Mouse (Mus musculus) CH12.LX (cell line): ENCODE data around the gene Epha2. TPM values are rescaled to one million over a fixed set of nuclear protein-coding genes. Genes with fewer than 3 reads are reported as not detected.
A peak's percentile ranks its signal among the peaks of the same experiment; 100 is the strongest.

Source experiments
- DNase-seq: peaks from one replicate; pipeline ENCODE4 v3.0.0-alpha.2; 2013; ENCODE audit errors: extremely low read depth
- H3K27ac ChIP-seq: 2 replicates; pipeline ENCODE4 v1.5.1; 2012; ENCODE audit warnings: low read depth, mild to moderate bottlenecking, control low read depth, moderate library complexity; ENCODE audit not compliant: insufficient read depth
- H3K27me3 ChIP-seq: replicated peaks from 2 replicates; pipeline ENCODE3; 2012; ENCODE audit warnings: inconsistent platforms
- H3K36me3 ChIP-seq, 2 experiments: replicated peaks in 1 of 2; 2 replicates each; pipeline versions ENCODE3 to v1.6.1; 2012; ENCODE audit warnings: inconsistent platforms in 1 of 2, low read length in 1 of 2, mild to moderate bottlenecking in 1 of 2, mixed read lengths in 1 of 2, moderate library complexity in 1 of 2; ENCODE audit not compliant: control insufficient read depth in 1 of 2, insufficient read depth in 1 of 2
- H3K4me1 ChIP-seq, 2 experiments: 2 replicates each; pipeline ENCODE4 v1.6.1; 2012; ENCODE audit warnings: inconsistent platforms in 1 of 2, moderate library complexity in 1 of 2; ENCODE audit not compliant: insufficient read depth in 2 of 2, control insufficient read depth in 1 of 2
- H3K4me2 ChIP-seq: 2 replicates; pipeline ENCODE4 v1.6.1; 2012; ENCODE audit warnings: low read depth, mild to moderate bottlenecking, control low read depth; ENCODE audit not compliant: poor library complexity, insufficient read depth, severe bottlenecking
- H3K4me3 ChIP-seq, 3 experiments: fragments of 150-350 bp in 1 of 3; sonication (generic) in 1 of 3; replicated peaks in 1 of 3; 2 replicates each; pipeline versions ENCODE3 to v1.5.1; 2011 to 2012; ENCODE audit warnings: low read depth in 2 of 3, low read length in 2 of 3, mild to moderate bottlenecking in 2 of 3, moderate library complexity in 2 of 3, control low read depth in 1 of 3, improper control_type of control experiment in 1 of 3, inconsistent platforms in 1 of 3, mixed read lengths in 1 of 3; ENCODE audit not compliant: poor library complexity in 1 of 3
- H3K79me2 ChIP-seq: replicated peaks from 2 replicates; pipeline ENCODE4 v1.6.1; 2012; ENCODE audit warnings: mild to moderate bottlenecking, moderate library complexity; ENCODE audit not compliant: control insufficient read depth, poor library complexity, insufficient read depth, severe bottlenecking; ENCODE audit errors: extremely low read depth
- H3K9ac ChIP-seq: 2 replicates; pipeline ENCODE4 v1.6.1; 2012; ENCODE audit warnings: low read depth, mild to moderate bottlenecking, control low read depth, moderate library complexity; ENCODE audit not compliant: insufficient read depth
- H3K9me3 ChIP-seq: replicated peaks from 2 replicates; pipeline ENCODE3; 2012; ENCODE audit warnings: low read length, inconsistent platforms, mixed read lengths
- BHLHE40 ChIP-seq: IDR thresholded peaks from 2 replicates; pipeline ENCODE4 v1.6.1; 2011; ENCODE audit warnings: mild to moderate bottlenecking, low read depth, low read length, improper control_type of control experiment
- CTCF ChIP-seq, 2 experiments: IDR thresholded peaks in 1 of 2; conservative IDR thresholded peaks in 1 of 2; 2 replicates each; pipeline ENCODE4 v1.5.1; 2011 to 2012; ENCODE audit warnings: low read depth in 2 of 2, low read length in 2 of 2, improper control_type of control experiment in 1 of 2, inconsistent platforms in 1 of 2, mild to moderate bottlenecking in 1 of 2, moderate library complexity in 1 of 2
- E2F4 ChIP-seq: IDR thresholded peaks from 2 replicates; pipeline ENCODE4 v1.6.1; 2011; ENCODE audit warnings: low read depth, low read length, improper control_type of control experiment; ENCODE audit not compliant: insufficient replicate concordance
- ELF1 ChIP-seq: IDR thresholded peaks from 2 replicates; pipeline ENCODE4 v1.6.1; 2014; ENCODE audit warnings: low read depth, mild to moderate bottlenecking, inconsistent platforms, low read length, improper control_type of control experiment
- ETS1 ChIP-seq: conservative IDR thresholded peaks from 2 replicates; pipeline ENCODE4 v1.6.1; 2012; ENCODE audit warnings: low read depth, mild to moderate bottlenecking, inconsistent platforms, low read length, improper control_type of control experiment, moderate library complexity
- JUN ChIP-seq: IDR thresholded peaks from 2 replicates; pipeline ENCODE4 v1.6.1; 2011; ENCODE audit warnings: low read depth, mild to moderate bottlenecking, low read length, improper control_type of control experiment, moderate library complexity; ENCODE audit not compliant: insufficient read depth
- JUND ChIP-seq: conservative IDR thresholded peaks from 2 replicates; pipeline ENCODE4 v1.6.1; 2011; ENCODE audit warnings: low read depth, low read length, improper control_type of control experiment
- MAFK ChIP-seq: IDR thresholded peaks from 2 replicates; pipeline ENCODE4 v1.6.1; 2011; ENCODE audit warnings: low read length, improper control_type of control experiment; ENCODE audit not compliant: insufficient replicate concordance
- MEF2A ChIP-seq: IDR thresholded peaks from 2 replicates; pipeline ENCODE4 v1.6.1; 2014; ENCODE audit warnings: low read depth, mild to moderate bottlenecking, inconsistent platforms, low read length, improper control_type of control experiment, borderline replicate concordance
- MYC ChIP-seq: IDR thresholded peaks from 2 replicates; pipeline ENCODE4 v1.6.1; 2011; ENCODE audit warnings: low read depth, mild to moderate bottlenecking, improper control_type of control experiment, low read length
- NELFE ChIP-seq: IDR thresholded peaks from 2 replicates; pipeline ENCODE4 v1.6.1; 2011; ENCODE audit warnings: low read depth, low read length, improper control_type of control experiment
- NRF1 ChIP-seq: IDR thresholded peaks from 2 replicates; pipeline ENCODE4 v1.6.1; 2014; ENCODE audit warnings: low read depth, mild to moderate bottlenecking, inconsistent platforms, low read length, improper control_type of control experiment, moderate library complexity
- POLR2AphosphoS2 ChIP-seq: IDR thresholded peaks from 2 replicates; pipeline ENCODE4 v1.6.1; 2011; ENCODE audit warnings: low read depth, low read length, improper control_type of control experiment
- RAD21 ChIP-seq: IDR thresholded peaks from 2 replicates; pipeline ENCODE4 v1.6.1; 2011; ENCODE audit warnings: low read depth, mild to moderate bottlenecking, low read length, improper control_type of control experiment, moderate library complexity
- RCOR1 ChIP-seq: conservative IDR thresholded peaks from 2 replicates; pipeline ENCODE4 v1.6.1; 2012; ENCODE audit warnings: low read depth, mild to moderate bottlenecking, inconsistent platforms, low read length, improper control_type of control experiment
- SIN3A ChIP-seq: IDR thresholded peaks from 2 replicates; pipeline ENCODE4 v1.6.1; 2012; ENCODE audit warnings: low read length, improper control_type of control experiment, inconsistent platforms
- SMC3 ChIP-seq: IDR thresholded peaks from 2 replicates; pipeline ENCODE4 v1.6.1; 2011; ENCODE audit warnings: low read depth, low read length, improper control_type of control experiment
- TBP ChIP-seq: conservative IDR thresholded peaks from 2 replicates; pipeline ENCODE4 v1.6.1; 2011; ENCODE audit warnings: low read depth, low read length, improper control_type of control experiment
- TCF12 ChIP-seq: IDR thresholded peaks from 2 replicates; pipeline ENCODE4 v1.6.1; 2014; ENCODE audit warnings: low read depth, mild to moderate bottlenecking, inconsistent platforms, low read length, improper control_type of control experiment
- USF1 ChIP-seq: IDR thresholded peaks from 2 replicates; pipeline ENCODE4 v1.6.1; 2014; ENCODE audit warnings: low read depth, mild to moderate bottlenecking, inconsistent platforms, low read length, improper control_type of control experiment
- ZC3H11A ChIP-seq: IDR thresholded peaks from 2 replicates; pipeline ENCODE4 v1.6.1; 2012; ENCODE audit warnings: low read depth, mild to moderate bottlenecking, inconsistent platforms, low read length, improper control_type of control experiment
- dilution Hi-C: fragments of 300-500 bp; cut with MboI; formaldehyde crosslinking; loops from 2 replicates; pipeline ENCODE4 v1.14.3; 2020; ENCODE audit warnings: low sequenced_read_pairs; ENCODE audit not compliant: extremely low pct_unique_long_range_greater_than_20kb, extremely low pct_ligation_motif_present
- in situ Hi-C: fragments of 300-500 bp; cut with MboI; formaldehyde crosslinking; loops from 3 replicates; pipeline ENCODE4 v1.14.3; 2019; ENCODE audit warnings: low sequenced_read_pairs, low pct_ligation_motif_present, low pct_unique_long_range_greater_than_20kb, mixed read lengths
- polyA plus RNA-seq: library from polyadenylated mRNA; unstranded; fragments of >175 nt; gene quantifications from 2 replicates; pipeline ENCODE4 v1.2.1, GENCODE M21; 2012; ENCODE audit warnings: low read depth; ENCODE audit not compliant: insufficient read length
- total RNA-seq, 2 experiments: library from RNA; depleted of rRNA; stranded (reverse); fragments of 300-350 nt in 1 of 2; fragments of >200 nt in 1 of 2; gene quantifications; 2 replicates each; pipeline ENCODE4 v1.2.3; 2012 to 2014

Epha2 gene
- total and polyA plus RNA-seq, 3 experiments, result 0.55 to 0.81 (median 0.67) TPM

GRCm38 (mm10) chr4:141337986-141338385, 36.9 kb downstream of the Epha2 start:
- Histone ChIP-seq H3K27ac (no peak overlapping the region), H3K27me3 (peaks cover 81% of the 10 kb centered on the region), H3K4me1 (peaks cover 4 to 6% of the 10 kb centered on the region in 2 experiments; a peak in 3 of 4 replicates), H3K36me3 (no peaks in the 10 kb centered on the region), H3K79me2 (no peaks in the 10 kb centered on the region), H3K9ac (no peak overlapping the region), H3K9me3 (no peaks in the 10 kb centered on the region), H3K4me2 (no peak overlapping the region), H3K4me3 (no peak overlapping the region)
- DNase-seq, result no peak
- in situ Hi-C loops (no loop called here), dilution Hi-C loops (no loop called here)
- TF ChIP-seq TBP, result no peak
- no peak for TF ChIP-seq BHLHE40
- peak; percentile 51; the same call in 1 of the 2 replicates for TF ChIP-seq NRF1
- no peak for TF ChIP-seq ELF1
- TF ChIP-seq RCOR1, result no peak
- TF ChIP-seq RAD21, result no peak
- no peak for TF ChIP-seq ETS1
- TF ChIP-seq SIN3A, result no peak

- Histone ChIP-seq H3K9me3 (no peaks in the 10 kb centered on the region), H3K4me3 (no peak overlapping the region), H3K79me2 (no peaks in the 10 kb centered on the region), H3K27ac (no peak overlapping the region), H3K4me1 (peaks cover 4 to 6% of the 10 kb centered on the region in 2 experiments; a peak in 3 of 4 replicates), H3K36me3 (no peaks in the 10 kb centered on the region), H3K27me3 (peaks cover 80% of the 10 kb centered on the region), H3K9ac (no peak overlapping the region), H3K4me2 (no peak overlapping the region)
- no peak for TF ChIP-seq BHLHE40
- TF ChIP-seq SMC3, result no peak
- TF ChIP-seq CTCF (conservative IDR thresholded peaks at IDR 0.05 in 1 of 2, IDR thresholded peaks at IDR 0.05 in 1 of 2; ENCODE audit: low read depth in 2 of 2, low read length in 2 of 2), result no peak
- no peak for TF ChIP-seq JUN
- no peak for TF ChIP-seq MEF2A
- TF ChIP-seq MYC, result no peak
- no peak for TF ChIP-seq SIN3A
- no peak for TF ChIP-seq JUND
- no peak for TF ChIP-seq NELFE
- no peak for TF ChIP-seq ZC3H11A
- no peak for TF ChIP-seq E2F4
- no peak for TF ChIP-seq TCF12
- TF ChIP-seq MAFK, result no peak
- TF ChIP-seq USF1, result no peak
- no peak for TF ChIP-seq POLR2AphosphoS2
- dilution Hi-C loops (no loop called here), in situ Hi-C loops (no loop called here)
- peak; percentile 17 for DNase-seq
These were observed 37.8 kb downstream of the Epha2 start for GRCm38 (mm10) chr4:141338853-141339252.
